Mouse (Mus musculus) kidney, postnatal 10 days (tissue): Measurements from ENCODE around the gene Phactr1.

Source experiments
- DNase-seq: peaks from one replicate; pipeline ENCODE4 v3.0.0; 2021; ENCODE audit warnings: mixed read lengths

Gene Phactr1

DNA sequence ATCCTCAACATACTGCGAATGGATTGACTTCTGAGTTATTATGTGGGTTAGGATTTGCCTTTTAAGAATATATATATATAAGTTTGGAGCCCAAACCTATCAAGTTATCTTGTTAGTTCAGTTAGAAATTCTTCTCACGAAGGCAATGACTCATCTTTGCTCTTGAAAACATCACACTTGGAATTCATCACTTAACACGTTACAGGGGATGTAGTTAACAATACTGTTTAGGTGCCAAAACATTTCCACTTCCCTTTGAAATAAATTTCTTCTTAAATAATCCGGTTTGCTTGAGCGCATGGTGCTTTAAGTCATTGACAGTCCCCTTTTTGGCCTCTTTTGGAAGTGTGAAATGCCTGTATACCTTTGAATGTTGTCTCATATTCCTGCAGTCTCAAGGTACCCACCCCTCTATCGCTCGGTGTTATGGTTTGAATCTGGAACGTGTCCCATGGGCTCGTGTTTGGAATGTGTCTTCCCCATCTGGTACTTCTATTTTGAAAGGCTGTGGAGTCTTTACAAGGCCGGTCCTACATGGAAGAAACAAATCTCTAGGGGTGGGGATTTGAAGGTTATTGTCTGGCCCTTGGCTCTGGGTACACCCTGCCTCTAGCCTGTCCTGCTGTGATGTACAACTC lies 80.6 kb downstream of the Phactr1 start:
- DNase-seq = no peak

DNA sequence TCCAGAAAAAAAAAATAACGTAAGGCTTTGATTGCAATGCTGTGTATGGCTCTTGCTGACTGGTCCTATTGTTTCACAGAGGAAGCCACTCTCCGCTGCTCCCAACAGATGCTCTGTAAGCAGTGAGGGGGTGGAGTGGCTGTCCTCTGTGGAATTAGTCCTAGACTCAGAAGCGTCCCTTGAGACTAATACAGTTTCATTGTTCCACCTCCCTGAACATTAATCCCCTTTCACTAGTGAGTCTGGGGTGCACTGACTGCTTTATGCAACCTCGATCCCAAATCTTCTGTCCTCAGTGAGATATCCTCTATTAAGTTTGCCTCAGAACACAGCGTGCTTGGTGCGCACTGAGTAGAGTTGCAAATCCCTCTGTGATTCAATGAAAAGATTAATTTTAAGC lies 91.9 kb downstream of the Phactr1 start:
- DNase-seq = no peak

DNA sequence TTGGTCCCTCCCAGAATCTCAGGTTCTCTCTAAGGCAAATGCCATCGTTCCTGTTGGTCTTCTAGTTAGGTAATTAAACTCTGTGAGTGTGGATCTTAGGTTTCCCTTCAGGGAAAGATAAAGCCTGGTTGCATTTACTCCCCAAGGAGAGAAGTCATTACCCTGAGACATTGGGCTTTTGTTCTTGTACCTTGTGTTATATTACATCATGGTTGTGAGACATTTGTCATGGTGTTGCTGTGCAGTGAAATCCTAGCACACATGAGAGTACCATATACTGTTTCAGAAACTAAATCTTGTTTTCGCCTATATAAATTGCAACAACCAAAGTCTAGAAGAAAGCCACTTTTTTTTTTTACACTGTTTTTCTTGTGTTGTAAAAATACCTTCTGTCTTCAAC lies 93.6 kb downstream of the Phactr1 start:
- no peak for DNase-seq

DNA sequence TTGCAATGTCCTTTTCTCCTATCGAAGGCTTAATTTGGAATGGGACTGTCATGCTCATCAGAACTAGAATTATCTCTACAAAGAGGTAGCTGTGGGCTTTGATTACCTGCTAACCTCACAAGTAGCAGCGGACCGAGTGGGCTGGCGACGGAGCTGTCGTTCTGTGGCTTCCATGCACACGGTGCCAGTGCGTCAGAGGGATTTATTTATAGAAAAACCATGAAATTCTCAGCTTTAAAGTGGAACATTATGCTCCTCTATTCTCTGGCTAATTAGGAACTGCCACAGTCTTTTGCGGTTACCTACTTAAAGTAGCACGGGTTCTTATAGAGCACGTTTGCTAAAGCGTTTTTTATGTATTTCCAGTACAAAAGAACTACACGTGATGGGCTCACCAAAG lies 101.7 kb downstream of the Phactr1 start:
- DNase-seq = no peak

DNA sequence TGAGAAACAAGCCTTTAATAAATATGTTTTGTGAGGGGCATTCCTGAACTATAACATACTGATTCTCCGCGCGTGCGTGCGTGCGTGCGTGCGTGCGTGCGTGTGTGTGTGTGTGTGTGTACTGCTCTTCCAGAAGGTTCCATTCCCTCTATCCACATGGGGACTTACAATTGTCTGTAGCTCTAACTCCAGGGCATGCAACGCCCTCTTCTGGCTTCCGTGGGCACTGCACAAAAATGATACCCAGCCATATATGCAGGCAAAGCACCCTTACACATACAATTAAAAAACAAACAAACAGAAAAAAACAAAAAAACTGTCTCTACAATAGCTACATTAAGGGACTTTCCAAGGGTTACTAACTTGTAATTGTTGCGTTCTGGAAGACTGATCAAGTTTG lies 108.8 kb downstream of the Phactr1 start:
- peak; percentile 18 for DNase-seq

DNA sequence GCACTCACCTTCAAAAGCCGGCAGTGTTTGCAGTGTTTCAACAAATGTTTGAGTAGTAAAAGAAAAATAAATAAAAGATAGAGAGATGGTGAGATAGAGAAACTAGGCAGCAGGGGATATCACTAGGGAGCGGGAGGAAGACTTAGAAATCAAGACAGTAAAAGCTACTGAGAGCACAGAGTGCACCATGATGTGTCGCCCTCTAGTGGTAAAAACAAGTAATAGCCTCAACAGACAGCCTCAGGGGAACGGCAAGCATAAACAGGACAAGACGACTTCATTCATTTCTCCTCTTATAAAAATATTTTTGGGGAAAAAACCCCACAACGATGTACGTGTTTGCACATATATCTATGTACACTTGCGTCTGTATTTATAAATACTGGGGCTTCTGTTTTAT lies 111.9 kb downstream of the Phactr1 start:
- no peak for DNase-seq

DNA sequence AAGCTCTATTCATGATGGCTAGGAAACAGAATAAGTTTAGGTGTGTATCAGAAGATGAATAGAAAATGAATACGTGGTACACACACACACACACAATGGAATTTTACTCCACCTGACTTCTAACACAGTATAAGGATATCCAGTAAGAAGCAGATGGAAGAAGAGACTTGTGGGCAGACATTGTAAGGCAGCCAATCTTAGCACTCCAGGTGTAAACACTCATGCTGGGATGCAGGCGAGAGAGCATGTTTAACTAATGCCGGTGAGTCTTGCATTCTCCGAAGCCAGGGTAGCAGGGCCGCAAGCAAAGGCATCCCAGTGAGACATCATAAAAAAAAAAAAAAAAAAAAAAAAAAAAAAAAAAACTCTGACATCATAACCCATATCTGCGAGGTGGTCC lies 120.1 kb downstream of the Phactr1 start:
- no peak for DNase-seq

DNA sequence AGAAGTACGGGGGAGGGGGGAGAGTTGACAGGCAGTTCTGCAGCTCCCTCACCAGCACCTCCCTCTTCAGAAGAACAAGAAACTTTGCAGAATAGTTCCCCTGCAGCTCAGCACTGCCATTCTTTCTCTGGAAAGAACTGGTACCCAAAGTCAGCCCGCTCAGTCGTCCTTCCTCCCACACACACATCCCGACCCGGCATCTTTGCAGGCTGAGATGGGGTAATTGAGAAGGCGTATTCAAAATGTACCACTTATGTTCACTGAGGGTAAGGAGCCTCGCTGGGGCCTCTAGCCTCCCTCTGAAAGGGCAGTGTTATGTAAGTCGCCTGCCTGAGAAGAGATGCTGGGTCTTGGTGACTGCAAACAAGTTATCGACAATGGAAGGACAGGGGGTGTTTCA lies 123.9 kb downstream of the Phactr1 start:
- DNase-seq = no peak

DNA sequence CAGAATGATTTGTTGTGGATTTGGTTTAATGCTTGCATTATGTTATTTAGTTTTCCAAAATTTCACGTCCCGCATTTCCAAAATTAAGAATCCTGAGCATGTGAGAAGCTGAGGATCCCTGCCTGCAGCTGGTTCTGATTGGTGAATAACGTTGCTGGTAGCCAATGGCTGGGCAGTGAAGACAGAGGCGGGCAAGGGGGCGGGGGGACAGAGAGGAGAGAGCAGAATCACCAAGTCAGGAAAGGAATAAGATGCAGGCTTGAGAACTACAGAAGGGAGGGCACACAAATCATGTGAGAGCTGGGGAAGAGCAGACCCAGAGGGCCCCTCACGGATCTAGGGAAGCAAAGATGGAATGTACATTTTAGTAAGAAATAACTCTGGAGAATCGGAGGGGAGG lies 132.3 kb downstream of the Phactr1 start:
- peak; percentile 48 for DNase-seq

DNA sequence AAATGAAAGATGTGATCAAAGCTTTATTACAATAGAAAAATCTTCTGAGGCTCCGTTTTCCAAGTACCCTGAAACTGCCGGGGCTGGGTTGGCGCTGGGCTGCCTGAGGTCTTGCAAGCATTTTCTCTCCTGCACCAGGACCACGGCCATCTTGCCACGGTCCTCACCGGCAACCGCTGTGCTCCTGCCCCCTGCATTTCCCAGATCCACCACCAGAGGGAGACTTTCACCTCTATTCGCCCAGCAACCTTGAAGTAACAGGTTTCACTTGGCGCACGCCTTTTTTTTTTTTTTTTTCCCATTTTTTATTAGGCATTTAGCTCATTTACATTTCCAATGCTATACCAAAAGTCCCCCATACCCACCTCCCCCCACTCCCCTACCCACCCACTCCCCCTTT lies 138.0 kb downstream of the Phactr1 start:
- peak; percentile 80 for DNase-seq

DNA sequence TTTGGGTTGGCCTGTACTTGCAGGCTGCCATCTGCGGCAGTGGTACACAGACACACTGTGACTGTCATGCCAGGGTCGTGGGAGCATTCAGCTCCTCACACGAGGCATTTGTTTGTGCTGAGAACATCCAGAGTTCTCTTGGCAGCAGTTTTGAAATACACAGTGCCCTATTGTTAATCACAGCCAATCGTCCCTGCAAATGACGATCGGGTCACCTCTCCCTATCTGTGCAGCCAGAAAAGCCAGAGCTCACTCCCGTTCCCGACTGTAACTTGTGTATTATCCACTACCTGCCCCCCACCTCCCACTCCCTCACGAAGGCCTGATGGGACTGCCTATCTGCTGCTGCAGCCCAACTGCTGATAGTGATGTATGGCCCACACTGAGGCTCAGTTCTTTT lies 140.1 kb downstream of the Phactr1 start:
- no peak for DNase-seq

DNA sequence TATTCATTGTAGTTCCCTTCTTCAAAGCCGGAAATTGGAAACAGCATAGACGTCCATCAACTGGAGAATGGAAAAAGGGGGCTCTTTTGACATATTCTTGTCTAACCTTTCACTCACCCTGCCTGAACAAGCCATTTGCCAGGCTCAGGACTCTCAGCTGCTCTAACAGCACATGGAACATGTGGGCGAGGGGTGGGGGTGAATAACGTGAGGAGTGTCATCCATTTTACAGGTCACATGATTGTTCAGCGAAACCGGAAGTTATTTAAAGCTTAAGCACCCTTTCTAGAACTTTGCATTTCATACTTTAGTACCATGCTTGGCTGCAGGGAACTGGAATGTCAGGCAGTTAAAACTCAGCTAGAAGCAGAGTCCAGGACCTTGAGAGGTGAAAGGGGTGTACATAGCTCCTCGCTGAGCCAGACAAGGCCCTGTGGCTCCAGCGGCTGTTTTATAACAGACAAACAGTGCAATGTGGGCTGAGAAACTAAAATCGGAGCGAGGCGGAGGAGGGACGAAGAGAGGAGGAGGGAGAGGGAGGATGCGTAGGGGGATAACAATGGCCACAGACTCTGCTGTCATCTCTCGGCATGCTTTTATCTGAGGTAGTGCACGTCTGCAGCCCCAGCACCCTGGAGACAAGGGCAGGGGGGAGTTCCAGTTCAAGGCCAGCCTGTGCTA lies 141.1 kb downstream of the Phactr1 start:
- peak; percentile 44 for DNase-seq

DNA sequence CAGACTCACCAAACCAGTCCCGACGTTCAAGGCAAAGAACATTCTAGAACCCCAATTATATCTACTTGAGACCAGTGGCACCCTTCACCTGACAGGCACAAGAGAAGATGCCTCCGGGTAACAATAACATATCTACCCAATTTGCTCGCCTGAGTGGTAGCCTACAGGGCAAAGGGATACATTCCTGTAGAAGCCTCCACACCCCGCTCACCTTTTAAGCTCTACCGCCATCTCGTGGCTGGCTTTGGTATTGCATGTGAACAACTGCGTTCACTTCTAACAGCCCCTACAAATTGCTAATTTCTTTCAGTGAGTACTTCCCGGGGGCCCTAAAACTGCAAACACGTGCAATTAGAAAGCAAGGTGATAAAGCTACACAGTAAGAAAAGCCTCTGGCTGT lies 142.1 kb downstream of the Phactr1 start:
- DNase-seq = peak; percentile 92

DNA sequence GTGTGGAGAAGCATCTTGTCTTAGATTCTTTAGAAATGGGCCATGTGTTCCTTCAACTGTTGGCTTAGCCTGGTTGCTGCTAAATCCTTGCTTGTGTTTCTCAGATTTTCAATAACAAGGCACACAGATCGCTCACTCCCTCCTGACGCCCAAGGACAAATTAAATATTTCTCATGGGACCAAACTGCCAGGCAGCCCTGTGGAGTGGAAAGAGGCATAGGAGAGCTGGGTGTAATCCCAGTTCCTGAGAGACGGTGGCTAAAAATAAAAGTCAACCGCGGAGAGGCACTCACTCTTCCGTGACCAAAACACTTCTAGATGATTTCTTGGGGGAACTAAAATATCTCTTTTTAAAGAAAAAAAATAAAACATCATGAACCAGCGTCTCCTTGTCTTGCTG lies 143.5 kb downstream of the Phactr1 start:
- no peak for DNase-seq

DNA sequence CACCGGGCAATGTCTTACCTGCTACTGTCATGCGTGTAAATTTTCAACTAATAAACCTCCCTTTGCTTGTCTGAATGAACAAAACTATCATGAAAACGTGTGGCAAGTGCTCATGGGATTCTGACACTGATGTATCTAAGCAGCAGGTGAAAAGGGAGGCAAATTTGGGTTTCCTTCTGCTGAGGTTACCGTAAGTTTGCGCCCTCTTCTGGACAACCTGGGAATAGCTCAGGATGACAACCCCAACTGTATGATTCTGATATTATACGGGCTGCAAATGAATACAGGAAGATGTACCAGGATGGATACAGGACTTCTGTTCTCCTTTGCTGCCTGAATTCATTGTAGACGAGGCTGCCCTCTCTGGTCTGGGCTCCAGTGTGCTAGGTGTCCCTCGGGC lies 146.2 kb downstream of the Phactr1 start:
- peak; percentile 66 for DNase-seq

DNA sequence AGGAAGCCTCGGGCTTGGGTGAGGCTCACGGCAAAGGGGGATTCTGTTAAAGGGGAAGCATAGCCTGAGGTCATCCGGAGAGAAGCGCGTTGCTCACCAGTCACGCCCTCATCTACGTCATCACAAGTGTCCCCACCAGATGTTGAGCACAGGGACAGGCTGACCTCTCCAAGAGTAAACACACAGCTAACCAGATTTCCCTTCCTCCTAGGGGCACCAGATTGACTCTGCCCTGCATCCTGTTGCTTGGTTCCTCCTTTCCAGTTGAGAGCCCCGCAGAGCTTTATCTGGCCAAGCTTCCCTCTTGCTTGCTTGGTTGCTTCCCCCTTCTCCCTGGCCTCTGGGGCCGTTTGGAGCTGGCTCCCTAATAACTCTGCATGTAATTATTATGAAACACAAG lies 148.6 kb downstream of the Phactr1 start:
- DNase-seq = peak; percentile 44

DNA sequence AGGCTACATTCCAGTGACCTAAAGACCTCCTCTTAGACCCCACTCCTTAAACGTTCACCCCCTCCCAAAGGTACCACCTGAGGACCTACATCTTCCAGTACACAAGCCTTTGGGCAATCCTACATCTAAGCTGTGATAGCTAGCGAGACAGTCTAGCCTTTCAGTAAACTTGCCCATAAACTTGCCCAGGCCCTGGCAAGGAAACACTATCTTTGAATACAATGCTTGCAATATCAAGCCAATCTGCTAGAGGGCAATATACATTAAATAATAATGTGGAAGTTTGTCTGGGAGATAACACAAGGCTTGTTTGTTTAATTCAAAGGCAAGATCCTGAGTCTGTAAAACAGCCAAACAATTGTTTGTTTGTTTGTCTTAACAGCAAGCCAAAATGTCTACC lies 155.0 kb downstream of the Phactr1 start:
- no peak for DNase-seq

DNA sequence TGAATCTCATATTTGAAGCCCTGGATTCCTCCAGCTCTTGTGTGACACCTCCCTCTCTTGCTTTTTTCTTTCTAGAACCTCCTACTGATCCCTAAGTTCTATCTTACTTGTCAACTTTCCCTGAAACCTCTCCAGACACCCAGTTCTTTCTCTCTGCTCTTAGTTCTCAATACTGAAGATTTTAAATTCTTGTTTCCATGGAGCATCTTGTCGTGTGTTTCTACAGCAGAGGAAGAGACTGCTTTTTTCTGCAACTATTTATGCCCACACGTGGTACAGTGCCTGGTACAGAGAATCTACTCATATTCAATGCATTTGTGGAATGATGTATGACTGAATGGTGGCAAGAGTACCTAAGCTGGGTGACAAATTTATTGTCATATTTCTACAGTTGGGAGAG lies 158.9 kb downstream of the Phactr1 start:
- no peak for DNase-seq

DNA sequence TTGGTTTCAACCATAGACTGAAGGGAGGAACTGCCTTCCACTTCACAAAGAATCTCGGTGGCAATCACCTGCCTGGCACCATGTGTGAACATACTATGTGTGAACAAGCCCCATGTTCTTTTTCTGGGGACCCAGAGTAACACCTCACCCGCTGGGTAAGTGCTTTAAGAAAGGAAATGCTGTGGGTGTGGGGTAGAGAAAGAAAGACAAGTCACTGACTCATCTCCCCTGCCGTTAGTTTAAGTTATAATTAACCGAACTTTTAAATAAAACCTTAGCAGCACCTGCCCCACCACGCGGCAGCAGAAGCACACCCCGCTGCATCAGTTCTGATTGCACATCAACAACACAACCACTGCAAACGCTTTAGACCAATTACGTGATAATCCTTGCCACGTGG lies 171.7 kb downstream of the Phactr1 start:
- DNase-seq = no peak

DNA sequence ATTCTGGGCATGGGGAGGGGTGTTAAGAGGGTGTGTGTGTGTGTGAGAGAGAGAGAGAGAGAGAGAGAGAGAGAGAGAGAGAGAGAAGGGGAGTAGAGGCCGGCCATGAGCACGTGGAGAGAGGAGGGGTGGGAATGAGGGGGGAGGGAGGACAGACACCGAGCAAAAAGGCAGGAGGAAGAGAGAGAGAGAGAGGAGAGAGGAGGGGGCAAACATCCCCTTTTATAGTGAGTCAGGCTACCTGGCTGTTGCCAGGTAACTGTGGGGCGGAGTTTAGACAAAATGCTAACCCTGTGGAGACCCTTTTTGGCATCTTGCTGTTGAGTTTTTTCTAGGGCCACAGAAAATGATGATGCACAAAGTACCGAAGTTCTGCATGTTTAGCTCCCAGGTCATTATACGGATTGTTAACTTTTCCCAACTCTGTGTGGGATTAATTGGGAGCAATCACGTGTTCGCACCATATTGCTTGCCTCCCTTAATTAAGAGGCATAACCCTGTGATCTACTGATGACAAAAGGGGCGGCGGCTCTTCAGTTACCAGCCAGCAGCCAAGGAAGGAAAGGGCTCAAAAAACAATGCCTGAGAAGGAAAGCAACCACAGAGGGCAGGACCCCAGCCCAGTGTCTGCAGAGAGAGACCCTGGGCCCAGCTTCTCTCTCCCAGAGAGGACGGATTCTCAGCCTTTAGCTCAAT lies 173.6 kb downstream of the Phactr1 start:
- DNase-seq = no peak

DNA sequence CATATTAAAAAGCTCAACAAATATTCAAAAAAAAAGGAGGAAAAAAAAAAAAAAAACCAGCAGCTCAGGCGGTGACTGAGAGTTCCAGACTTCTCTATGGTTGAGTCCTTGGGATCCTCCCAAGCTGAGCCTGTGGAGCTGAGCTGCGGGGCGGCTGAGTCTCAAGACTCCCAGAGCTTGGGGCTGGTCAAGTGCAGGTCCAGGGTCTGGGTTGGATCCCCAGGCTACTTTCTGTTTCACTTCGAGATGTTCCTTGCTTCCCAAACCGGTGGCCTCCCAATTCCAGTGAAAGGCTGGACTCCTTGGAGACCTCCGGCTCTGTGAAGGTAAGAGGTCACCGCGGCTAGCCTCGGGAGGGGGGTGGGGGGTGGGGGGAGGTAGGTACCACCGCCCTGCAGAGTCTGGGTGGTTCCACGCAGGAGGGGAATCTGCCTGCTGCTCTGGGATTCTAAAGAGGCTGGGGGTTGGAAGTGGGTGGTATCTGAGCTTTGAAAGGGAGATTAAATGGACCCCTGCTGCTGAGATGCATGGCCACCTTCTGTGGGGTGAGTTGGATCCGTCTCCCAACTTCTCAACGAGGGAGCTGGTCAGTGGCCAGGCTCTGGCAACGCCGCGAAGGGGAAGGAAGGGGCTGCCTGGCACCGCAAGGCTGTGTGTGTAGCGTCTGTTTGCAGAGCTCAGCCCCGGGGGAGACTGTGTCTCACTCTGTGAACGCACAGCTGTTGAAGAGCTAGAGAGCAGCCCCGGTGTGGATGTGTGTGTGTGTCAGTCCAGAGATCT lies 185.9 kb downstream of the Phactr1 start:
- DNase-seq = peak; percentile 69

DNA sequence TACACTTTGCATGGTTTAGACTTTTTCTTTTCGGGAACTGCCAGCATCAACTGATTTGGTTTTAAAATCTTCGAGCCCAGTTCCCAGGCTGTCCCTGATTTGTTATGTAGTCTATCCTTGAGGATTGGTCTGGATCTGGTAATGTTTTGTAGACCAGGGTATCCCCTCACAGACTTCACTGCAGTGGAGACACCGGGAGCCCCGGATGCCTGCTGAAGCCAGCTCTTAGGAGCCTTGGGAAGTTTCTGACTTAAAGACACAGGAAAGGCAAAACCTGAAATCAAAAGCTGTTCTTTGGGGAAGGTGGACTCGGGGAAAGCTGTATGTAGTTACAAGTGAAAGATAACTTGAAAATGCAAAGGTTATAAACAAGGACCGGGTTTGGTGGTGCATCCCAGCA lies 186.6 kb downstream of the Phactr1 start:
- DNase-seq = peak; percentile 16

DNA sequence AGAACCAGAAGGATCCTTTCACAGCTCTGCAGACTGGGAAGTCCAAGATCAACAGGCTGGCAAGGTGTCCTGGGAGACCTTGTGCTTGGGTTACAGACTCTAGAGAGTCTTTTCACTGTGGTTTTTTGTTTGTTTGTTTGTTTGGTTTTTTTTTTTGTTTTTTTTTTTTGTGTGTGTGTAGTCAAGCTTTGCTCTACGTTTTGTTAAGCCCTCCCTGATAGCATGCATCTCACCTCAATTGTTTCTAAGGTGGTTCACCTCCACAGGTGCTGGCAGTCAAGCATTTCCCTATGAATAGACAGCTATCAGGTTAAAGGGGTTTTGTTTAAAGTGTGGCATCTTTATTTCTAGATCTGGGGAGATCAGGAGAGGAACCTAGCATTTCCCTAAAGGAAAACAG lies 191.7 kb downstream of the Phactr1 start:
- no peak for DNase-seq

DNA sequence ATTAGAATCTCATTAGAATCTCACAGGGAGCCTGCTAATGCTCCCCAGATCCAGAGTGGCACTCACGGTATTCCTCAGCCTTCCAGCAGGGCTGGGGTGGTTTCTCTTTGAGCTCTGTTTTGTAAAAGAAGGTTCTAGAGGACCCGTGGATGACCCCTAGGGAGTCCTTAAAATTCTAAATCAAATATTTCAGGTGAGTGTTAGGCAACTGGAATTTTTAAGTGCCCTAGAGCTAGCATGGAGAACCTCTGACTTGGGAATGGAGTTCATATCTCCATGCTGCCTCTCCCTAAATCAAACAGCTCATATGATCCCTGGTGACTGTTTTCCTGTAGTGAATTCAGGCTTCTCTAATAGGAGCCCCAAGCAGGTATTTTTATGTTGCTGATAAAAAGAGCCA lies 197.9 kb downstream of the Phactr1 start:
- DNase-seq = no peak
